Mouse (Mus musculus) kidney, adult 9 months (tissue): ENCODE data around the gene H2-Q6.
A peak's percentile ranks its signal among the peaks of the same experiment; 100 is the strongest.
"Not testable (repeated sequence)": the region's sequence is repeated elsewhere in the genome, so short reads cannot be mapped to it uniquely, and the experiment has no call there.

Experiments used
- DNase-seq: peaks from one replicate; pipeline ENCODE4 v3.0.0; 2022

H2-Q6 gene

DNA sequence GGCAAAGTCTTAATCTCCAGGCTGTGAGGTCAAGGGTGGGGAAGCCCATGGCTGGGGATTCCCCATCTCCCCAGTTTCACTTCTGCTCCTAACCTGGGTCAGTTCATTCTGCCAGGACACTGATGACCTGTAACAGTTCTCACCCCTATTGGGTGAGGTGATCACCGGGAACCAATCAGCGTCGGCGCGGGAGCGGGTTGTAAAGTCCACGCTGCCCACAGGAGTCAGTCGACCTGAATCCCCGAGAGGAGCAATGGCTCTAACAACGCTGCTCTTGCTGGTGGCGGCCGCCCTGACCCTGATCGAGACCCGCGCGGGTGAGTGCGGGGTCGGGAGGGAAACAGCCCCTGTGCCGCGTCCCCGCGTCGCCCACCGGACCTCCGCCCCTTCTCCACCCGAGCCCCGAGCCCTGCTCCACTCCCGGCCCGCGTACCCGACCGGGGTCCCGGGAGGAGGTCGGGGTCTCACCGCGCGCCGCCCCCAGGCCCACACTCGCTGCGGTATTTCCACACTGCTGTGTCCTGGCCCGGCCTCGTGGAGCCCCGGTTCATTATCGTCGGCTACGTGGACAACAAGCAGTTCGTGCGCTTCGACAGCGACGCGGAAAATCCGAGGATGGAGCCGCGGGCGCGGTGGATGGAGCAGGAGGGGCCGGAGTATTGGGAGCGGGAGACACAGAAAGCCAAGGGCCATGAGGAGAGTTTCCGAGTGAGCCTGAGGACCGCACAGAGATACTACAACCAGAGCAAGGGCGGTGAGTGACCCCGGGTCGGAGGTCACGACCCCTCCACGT is at the start of gene H2-Q6:
H2-Q6 (plus strand) TSS at position 227 of the 793 bp plus-strand sequence.
- peak; percentile 84 for DNase-seq

DNA sequence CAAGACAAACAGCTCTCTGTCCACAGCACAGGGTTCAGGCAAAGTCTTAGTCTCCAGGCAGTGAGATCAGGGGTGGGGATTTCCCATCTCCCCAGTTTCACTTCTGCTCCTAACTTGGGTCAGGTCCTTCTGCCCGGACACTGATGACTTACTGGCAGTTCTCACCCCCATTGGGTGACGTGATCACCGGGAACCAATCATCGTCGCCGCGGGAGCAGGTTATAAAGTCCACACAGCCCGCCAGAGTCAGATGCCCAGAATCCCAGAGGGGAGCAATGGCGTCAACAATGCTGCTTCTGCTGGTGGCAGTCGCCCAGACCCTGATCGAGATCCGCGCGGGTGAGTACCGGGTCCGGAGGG is 45.3 kb upstream of the H2-Q6 start, which contains the start of gene H2-Q4:
H2-Q4 (plus strand) TSS at position 249 of the 360 bp plus-strand sequence.
- peak; percentile 97 for DNase-seq

DNA sequence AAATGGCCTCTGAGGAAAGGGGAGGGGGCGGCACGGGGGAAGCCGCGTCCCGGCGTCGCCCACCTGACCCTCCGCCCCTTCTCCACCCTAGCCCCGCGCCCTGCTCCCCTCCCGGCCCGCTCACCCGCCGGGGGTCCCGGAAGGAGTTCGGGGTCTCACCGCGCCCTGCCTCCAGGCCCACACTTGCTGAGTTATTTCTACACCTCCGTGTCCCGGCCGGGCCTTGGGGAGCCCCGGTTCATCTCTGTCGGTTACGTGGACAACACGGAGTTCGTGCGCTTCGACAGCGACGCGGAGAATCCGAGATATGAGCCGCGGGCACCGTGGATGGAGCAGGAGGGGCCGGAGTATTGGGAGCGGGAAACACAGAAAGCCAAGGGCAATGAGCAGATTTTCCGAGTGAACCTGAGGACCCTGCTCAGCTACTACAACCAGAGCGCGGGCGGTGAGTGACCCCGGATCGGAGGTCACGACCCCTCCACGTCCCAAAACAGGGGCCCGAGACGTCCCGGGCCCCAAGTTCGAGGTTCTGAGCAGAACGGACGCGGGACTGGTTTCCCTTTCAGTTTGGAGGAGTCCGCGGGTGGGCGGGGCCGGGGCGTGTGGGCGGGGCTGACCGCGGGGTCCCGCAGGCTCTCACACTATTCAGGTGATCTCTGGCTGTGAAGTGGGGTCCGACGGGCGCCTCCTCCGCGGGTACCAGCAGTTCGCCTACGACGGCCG is 44.8 kb upstream of the H2-Q6 start:
- DNase-seq, result peak; percentile 43

DNA sequence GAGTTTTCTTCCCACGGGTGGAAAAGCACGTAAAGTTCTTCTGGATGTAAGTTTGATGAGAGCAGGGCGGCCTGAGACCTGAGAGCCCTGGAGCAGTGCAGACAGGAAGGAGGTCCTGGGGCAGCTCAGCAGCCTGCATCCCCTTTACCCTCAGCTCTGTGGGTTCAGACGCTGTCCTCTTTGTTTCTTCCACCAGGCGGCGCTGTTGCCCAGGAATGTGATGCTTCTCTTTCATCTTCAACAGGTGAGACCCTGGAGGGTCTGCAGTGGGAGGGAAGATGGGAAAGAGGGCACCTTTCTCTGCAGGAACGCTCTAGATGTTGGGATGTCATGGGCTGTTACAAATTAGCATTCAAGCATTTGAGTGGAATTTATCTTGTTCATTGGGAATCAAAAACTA is 34.9 kb upstream of the H2-Q6 start:
- DNase-seq, result peak; percentile 26

DNA sequence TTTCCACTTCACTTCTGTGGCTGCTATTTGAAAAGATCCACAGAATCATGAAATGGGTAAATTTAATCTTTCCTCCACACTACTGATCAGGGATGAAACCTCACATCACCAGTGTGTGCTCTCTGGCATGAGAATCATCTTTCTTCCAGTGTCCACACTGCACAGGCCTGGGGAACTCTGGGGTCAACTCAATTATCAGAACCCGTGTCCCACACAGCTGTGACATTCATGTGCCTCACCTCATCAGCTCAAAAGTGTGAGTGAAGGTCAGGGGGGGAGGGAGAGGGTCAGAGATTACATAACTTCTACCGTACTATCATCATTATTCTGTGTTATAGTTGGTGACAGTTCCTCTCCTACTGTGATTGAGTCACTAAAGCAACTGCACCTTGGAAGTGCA is 32.0 kb upstream of the H2-Q6 start:
- not testable (repeated sequence) for DNase-seq

DNA sequence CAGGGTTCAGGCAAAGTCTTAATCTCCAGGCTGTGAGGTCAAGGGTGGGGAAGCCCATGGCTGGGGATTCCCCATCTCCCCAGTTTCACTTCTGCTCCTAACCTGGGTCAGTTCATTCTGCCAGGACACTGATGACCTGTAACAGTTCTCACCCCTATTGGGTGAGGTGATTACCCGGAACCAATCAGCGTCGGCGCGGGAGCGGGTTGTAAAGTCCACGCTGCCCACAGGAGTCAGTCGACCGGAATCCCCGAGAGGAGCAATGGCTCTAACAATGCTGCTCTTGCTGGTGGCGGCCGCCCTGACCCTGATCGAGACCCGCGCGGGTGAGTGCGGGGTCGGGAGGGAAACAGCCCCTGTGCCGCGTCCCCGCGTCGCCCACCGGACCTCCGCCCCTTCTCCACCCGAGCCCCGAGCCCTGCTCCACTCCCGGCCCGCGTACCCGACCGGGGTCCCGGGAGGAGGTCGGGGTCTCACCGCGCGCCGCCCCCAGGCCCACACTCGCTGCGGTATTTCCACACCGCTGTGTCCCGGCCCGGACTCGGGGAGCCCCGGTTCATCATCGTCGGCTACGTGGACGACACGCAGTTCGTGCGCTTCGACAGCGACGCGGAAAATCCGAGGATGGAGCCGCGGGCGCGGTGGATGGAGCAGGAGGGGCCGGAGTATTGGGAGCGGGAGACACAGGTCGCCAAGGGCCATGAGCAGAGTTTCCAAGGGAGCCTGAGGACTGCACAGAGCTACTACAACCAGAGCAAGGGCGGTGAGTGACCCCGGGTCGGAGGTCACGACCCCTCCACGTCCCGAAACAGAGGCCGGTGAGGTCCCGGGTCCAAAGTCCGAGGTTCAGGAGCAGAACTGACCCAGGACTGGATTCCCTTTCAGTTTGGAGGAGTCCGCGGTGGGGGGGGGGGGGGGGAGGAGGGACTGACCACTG is 30.5 kb upstream of the H2-Q6 start:
- DNase-seq, result peak; percentile 47

DNA sequence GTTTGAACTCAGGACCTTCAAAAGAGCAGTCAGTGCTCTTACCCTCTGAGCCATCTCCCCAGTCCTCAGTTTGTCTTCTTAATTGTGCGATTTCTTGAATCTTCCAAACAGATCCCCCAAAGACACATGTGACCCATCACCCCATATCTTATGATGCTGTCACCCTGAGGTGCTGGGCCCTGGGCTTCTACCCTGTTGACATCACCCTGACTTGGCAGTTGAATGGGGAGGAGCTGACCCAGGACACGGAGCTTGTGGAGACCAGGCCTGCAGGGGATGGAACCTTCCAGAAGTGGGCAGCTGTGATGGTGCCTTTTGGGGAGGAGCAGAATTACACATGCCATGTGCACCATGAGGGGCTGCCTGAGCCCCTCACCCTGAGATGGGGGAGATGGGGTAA is 27.7 kb upstream of the H2-Q6 start:
- DNase-seq, result not testable (repeated sequence)

DNA sequence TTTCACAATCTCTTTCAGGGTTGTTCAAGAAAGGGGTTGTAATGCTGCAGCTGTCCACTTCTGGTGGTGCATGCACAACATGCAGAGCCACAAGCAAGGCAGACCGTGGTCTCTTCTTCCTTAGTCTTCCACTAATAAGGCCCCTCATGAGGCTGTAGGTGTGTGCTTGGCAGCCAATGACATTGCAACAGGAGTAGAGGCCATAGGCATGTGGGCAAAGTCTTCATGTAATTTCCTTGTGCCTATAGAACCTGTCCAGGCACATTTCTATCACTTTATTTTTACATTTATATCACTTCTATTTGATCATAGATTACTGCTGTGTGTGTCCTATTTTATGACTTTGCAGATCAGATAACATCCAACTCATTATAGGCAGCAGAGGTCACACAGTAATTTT is 11.6 kb upstream of the H2-Q6 start:
- not testable (repeated sequence) for DNase-seq

DNA sequence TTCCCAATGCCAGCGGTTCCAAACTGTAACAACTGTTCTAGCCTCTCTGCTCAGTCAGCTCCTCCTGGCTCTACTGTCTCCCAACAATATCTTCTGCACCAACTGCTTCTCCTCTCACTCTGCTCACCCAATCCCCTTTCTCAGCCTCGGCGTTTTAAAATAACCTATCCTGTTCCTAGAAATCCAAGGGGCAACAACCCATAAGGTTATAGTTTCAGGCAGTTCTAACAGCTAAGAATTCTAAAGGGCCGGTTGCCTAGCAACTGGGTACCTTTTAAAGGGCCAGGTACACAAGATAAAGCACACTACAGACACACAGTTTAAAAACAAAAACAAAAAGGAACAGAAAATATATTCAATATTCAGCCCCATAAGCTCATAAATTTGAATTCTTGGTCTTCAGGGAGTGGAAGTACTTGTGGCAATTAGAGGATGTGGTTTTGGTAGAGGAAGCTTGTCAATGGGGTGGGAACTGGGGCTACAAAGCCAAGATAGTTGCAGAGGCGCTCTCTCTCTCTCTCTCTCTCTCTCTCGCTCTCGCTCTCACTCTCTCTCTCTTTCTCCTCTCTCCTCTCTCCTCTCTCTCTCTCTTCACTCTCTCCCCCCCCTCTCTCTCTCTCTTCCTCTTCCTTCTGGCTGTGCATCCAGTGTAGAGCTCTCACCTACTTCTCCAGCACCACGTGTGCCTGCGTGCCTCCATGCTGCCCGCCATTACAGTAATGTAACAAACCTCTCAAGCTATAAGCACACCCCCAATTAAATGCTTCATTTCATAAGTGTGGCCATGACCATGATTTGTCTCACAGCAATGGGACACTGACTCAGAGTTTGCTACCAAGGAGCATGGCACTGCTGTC is 9.1 kb upstream of the H2-Q6 start:
- not testable (repeated sequence) for DNase-seq

DNA sequence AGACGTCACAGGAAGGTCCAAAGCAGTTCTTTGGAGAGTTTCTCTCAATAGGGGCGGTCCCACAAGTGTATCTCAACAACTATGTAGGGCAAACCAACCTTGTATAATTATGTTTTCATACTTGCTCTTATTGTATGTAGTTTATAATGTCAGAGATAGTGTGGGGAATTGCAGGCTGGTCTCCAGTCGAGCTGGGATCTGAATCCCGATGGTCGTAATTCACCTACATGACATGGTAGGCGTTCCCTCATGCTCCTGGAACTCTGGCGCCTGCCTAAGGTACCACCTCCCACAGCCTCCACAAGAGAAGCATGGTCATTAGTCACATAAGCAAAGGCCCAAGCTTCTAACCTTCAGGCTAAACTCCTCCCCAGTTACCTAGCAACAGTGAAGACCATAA is 5.9 kb upstream of the H2-Q6 start:
- DNase-seq, result no peak

DNA sequence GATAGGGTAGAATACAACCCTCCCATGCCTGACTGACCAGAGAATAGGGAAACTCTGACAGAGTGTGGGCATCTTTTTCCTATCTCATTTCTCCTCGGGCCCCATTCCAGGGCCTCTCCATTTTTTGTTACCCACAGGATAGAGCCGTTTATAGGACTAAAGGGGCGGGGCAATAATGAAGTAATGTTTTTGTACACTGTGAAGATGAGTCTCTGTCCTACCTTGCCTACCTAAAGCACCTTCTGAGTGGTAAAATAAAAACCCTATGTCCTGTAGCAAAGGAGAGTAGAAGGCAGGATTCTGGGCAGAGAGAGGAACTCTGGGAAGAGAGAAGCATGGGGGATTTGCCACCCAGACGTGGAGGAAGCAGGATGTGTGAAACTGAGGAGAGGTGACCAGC is 5.1 kb upstream of the H2-Q6 start:
- not testable (repeated sequence) for DNase-seq

DNA sequence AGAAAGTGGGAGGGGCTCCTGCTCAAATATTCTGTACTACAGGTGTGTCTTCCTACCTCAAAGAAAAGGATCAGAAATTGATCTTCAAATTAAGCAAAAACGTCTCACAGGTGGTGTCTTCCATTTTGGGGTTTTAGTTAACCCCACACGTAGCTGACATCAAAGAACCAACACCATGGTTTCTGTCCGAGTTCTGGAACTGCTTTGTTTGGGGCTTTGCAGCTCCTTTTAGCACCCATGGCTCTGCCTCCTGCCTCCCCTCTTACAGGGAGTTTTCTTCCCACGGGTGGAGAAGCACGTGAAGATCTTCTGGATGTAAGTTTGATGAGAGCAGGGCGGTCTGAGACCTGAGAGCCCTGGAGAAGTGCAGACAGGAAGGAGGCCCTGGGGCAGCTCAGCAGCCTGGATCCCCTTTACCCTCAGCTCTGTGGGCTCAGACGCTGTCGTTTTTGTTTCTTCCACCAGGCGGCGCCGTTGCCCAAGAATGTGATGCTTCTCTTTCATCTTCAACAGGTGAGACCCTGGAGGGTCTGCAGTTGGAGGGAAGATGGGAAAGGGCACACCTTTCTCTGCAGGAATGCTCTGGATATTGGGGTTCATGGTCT is 4.3 kb upstream of the H2-Q6 start:
- not testable (repeated sequence) for DNase-seq

DNA sequence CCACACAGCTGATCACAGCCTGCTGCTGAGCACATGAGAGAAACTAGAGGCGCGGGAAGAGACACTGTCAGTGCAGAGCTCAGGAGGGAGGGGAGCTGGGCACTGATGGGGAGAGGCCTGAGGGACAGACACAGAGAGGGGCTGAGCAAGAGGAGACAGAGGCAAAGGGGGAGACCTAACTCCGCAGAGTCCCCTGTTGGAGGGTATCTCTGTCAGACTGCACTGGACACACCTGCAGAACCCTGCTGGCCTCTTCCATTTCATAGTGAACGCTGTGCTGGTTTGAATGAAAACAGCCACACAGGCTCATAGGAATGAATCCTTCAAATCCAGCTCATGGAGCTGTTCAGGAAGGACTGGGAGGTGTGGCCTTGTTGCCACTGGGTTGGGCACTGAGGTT is 3.3 kb upstream of the H2-Q6 start:
- DNase-seq, result not testable (repeated sequence)

DNA sequence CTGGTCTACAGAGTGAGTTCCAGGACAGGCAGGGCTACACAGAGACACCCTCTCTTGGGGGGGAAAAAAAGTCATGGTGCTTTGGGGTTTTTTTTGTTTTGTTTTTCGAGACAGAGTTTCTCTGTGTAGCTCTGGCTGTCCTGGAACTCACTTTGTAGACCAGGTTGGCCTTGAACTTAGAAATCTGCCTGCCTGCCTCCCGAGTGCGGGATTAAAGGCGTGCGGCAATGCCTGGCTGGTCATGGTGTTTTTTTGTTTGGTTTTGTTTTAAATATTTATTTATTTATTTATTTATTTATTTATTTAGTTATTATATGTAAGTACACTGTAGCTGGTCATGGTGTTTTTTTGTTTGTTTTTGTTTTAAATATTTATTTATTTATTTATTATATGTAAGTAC is 2.3 kb upstream of the H2-Q6 start:
- DNase-seq, result not testable (repeated sequence)

DNA sequence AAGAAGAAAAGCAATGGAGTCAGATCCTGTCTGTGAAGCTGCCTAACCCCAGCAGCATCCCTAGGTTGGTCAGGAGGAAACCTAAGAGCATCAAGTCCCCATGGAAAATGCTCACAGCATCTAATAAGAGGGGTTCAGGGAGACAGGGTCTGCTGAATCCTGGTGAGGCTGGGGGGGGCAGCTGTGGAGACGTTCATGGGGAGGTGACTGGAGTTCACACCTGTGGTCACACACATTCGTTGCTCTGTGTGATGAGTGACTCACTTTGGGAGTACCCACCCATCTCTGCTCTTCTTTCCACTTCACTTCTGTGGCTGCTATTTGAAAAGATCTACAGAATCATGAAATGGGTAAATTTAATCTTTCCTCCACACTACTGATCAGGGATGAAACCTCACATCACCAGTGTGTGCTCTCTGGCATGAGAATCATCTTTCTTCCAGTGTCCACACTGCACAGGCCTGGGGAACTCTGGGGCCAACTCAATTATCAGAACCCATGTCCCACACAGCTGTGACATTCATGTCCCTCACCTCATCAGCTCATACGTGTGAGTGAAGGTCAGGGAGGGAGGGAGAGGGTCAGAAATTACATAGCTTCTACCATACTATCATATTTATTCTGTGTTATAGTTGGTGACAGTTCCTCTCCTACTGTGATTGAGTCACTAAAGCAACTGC is 1.4 kb upstream of the H2-Q6 start:
- DNase-seq, result not testable (repeated sequence)

DNA sequence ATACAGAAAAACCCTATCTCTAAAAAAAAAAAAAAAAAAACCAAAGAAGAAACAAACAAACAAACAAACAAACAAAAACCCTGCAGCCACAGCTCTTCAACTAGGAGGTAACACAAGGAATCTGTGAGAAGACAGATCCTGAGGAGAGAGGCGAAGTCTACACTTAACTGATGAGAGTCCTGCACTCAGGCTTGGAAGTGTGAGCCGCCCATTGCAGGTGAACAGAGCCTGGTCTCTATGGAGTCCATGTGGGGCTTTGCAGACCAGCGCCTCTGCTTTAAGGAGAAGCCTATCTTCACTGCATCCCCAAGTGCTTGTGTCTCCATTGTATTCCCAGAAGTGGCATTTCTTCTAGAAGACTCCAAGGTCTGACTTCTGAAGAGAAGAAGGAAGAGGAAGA is 544 bp upstream of the H2-Q6 start:
- not testable (repeated sequence) for DNase-seq

DNA sequence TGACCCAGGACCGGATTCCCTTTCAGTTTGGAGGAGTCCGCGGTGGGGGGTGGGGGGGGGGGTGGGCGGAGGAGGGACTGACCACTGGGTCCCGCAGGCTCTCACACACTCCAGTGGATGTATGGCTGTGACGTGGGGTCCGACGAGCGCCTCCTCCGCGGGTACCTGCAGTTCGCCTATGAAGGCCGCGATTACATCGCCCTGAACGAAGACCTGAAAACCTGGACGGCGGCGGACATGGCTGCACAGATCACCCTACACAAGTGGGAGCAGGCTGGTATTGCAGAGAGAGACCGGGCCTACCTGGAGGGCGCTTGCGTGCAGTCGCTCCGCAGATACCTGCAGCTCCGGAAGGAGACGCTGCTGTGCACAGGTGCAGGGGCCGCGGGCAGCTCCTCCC is 824 bp downstream of the H2-Q6 start:
- not testable (repeated sequence) for DNase-seq

DNA sequence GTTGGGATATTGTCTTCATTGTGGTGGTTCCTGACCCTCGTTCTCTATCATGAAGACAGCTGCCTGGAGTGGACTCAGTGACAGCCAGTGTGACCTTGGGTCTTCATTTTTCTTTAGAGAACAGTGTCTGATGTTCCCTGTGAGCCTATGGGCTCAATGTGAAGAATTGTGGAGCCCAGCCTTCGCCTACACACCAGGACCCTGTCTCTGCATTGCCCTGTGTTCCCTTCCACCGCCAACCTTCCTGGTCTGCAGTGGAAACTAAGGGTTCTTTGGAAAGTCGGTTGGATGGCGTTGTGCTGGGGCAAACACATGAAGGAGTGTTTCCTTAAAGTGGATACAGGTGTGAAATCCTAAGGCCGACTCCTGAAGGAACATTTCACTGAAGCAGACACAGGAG is 4.2 kb downstream of the H2-Q6 start:
- DNase-seq, result not testable (repeated sequence)

DNA sequence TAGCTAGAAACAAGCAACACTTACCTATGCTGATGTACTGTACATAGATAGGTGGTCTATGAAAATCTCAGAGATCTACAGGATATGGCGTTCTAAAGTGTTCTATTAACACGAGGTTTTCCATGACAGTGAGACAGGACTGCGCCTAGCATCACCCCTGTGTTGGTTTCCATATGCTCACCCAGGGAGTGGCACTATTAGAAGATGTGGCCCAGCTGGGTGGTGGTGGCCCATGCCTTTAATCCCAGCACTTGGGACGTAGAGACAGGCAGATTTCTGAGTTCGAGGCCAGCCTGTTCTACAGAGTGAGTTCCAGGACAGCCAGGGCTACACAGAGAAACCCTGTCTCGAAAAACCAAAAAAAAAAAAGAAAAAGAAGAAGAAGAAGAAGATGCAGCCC is 6.0 kb downstream of the H2-Q6 start:
- DNase-seq, result not testable (repeated sequence)

DNA sequence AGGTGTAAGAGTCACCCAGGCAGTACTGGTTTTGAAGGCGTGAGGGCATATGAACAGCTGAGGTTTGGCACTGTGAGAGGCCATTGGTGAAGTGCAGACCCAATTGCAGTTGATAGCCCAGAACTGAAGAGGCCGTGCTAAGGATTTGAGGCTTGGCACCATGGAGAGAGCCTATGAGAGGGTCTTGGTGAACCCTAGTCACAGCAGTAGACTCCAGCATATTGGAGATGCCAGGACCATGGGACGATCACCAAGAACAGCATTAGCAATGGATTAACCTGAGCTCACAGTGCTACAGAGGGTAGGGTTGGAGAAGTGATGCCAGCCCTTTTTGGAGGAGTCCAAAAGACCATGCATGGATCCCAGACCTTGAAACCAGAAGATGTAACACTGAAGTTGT is 7.5 kb downstream of the H2-Q6 start:
- not testable (repeated sequence) for DNase-seq

DNA sequence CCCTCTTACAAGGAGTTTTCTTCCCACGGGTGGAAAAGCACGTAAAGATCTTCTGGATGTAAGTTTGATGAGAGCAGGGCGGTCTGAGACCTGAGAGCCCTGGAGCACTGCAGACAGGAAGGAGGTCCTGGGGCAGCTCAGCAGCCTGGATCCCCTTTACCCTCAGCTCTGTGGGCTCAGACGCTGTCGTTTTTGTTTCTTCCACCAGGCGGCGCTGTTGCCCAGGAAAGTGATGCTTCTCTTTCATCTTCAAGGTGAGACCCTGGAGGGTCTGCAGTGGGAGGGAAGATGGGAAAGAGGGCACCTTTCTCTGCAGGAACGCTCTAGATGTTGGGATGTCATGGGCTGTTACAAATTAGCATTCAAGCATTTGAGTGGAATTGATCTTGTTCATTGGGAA is 10.2 kb downstream of the H2-Q6 start:
- not testable (repeated sequence) for DNase-seq
